Mouse (Mus musculus) heart, embryonic 12.5 days (tissue): ENCODE results near the gene Tedc1. TPM values are rescaled to one million over a fixed set of nuclear protein-coding genes. Genes with fewer than 3 reads are reported as not detected.

Experiments used
- ATAC-seq: fragments of 200-750 bp; cut with Nextera tagmentation; 2 replicates; pipeline ENCODE4 v1.8.0; 2017; ENCODE audit warnings: moderate TSS enrichment, moderate library complexity; ENCODE audit not compliant: insufficient number of reproducible peaks, low FRiP score
- H3K27ac ChIP-seq: fragments of 300-500 bp; sonication (generic); 2 replicates; pipeline ENCODE4 v1.5.1; 2016; ENCODE audit warnings: mild to moderate bottlenecking, moderate library complexity; ENCODE audit not compliant: poor library complexity, severe bottlenecking
- H3K27me3 ChIP-seq: fragments of 300-500 bp; sonication (generic); replicated peaks from 2 replicates; pipeline ENCODE4 v1.6.1; 2016; ENCODE audit warnings: mild to moderate bottlenecking, moderate library complexity
- H3K36me3 ChIP-seq: fragments of 300-500 bp; sonication (generic); 2 replicates; pipeline ENCODE4 v1.6.1; 2016; ENCODE audit warnings: mild to moderate bottlenecking, moderate library complexity
- H3K4me1 ChIP-seq: fragments of 300-500 bp; sonication (generic); replicated peaks from 2 replicates; pipeline ENCODE4 v1.6.1; 2016; ENCODE audit warnings: mild to moderate bottlenecking
- H3K4me2 ChIP-seq: fragments of 300-500 bp; sonication (generic); 2 replicates; pipeline ENCODE4 v1.6.1; 2016; ENCODE audit warnings: mild to moderate bottlenecking, moderate library complexity
- H3K4me3 ChIP-seq: fragments of 300-500 bp; sonication (generic); 2 replicates; pipeline ENCODE4 v1.5.1; 2016; ENCODE audit warnings: mild to moderate bottlenecking
- H3K9ac ChIP-seq: fragments of 300-500 bp; sonication (generic); 2 replicates; pipeline ENCODE4 v1.6.1; 2016; ENCODE audit warnings: mild to moderate bottlenecking, moderate library complexity
- H3K9me3 ChIP-seq: fragments of 300-500 bp; sonication (generic); replicated peaks from 2 replicates; pipeline ENCODE4 v1.6.1; 2016; ENCODE audit warnings: mild to moderate bottlenecking, moderate library complexity
- WGBS: fragments of 180-500 bp; shearing (Covaris S2); methylation state at CpG from one replicate; pipeline ENCODE4 v1.1.7; 2016; 5-methylcytosine and 5-hydroxymethylcytosine counted together
- polyA plus RNA-seq: library from polyadenylated mRNA; unstranded; fragments of >200 nt; fragmentation: Nextera tagmentation; extraction: Ambion mirVana; gene quantifications from 2 replicates; pipeline ENCODE4 v1.2.1, GENCODE M21; 2016

Tedc1 gene
- polyA plus RNA-seq, 1 experiment from 2014 or later = 26.9 TPM

GRCm38 (mm10) chr12:113140616-113141411, 15.4 kb upstream of the Tedc1 start:
- H3K9ac ChIP-seq = peak overlapping the region; percentile 94
- no peaks in the 10 kb centered on the region for H3K9me3 ChIP-seq
- ATAC-seq = peak; percentile 1; the same call in 1 of the 2 replicates
- H3K36me3 ChIP-seq = peaks cover 46% of the 10 kb centered on the region
- peak overlapping the region; percentile 83 for H3K4me2 ChIP-seq
- peak overlapping the region; percentile 80 for H3K4me3 ChIP-seq
- H3K4me1 ChIP-seq = peaks cover 76% of the 10 kb centered on the region
- H3K27ac ChIP-seq = peak overlapping the region; percentile 97
- WGBS = 1% methylated on average over 49 of the region's 49 CpGs
- H3K27me3 ChIP-seq = no peaks in the 10 kb centered on the region

- Histone ChIP-seq H3K9ac (peak overlapping the region; percentile 94), H3K27me3 (no peaks in the 10 kb centered on the region)
Observed at GRCm38 (mm10) chr12:113141531-113141973, 14.7 kb upstream of the Tedc1 start.

GRCm38 (mm10) chr12:113142021-113142975, 13.9 kb upstream of the Tedc1 start:
- peak overlapping the region; percentile 83 for H3K4me2 ChIP-seq
- H3K4me3 ChIP-seq = peak overlapping the region; percentile 80
- WGBS = 7% methylated on average over 15 of the region's 15 CpGs
- H3K9me3 ChIP-seq = no peaks in the 10 kb centered on the region
- no peaks in the 10 kb centered on the region for H3K27me3 ChIP-seq
- peak; percentile 49 for ATAC-seq
- peak overlapping the region; percentile 97 for H3K27ac ChIP-seq
- peaks cover 35% of the 10 kb centered on the region for H3K36me3 ChIP-seq
- peaks cover 76% of the 10 kb centered on the region for H3K4me1 ChIP-seq
- H3K9ac ChIP-seq = peak overlapping the region; percentile 94

More at GRCm38 (mm10) chr12:113141531-113141973, 14.7 kb upstream of the Tedc1 start:
- Histone ChIP-seq H3K4me1 (peaks cover 76% of the 10 kb centered on the region), H3K36me3 (peaks cover 41% of the 10 kb centered on the region), H3K27ac (peak overlapping the region; percentile 97), H3K4me2 (peak overlapping the region; percentile 83), H3K9me3 (no peaks in the 10 kb centered on the region), H3K4me3 (peak overlapping the region; percentile 80)
- 18% methylated on average over 8 of the region's 8 CpGs for WGBS
- no peak for ATAC-seq

GRCm38 (mm10) chr12:113143164-113143563, 13.1 kb upstream of the Tedc1 start:
- peaks cover 31% of the 10 kb centered on the region for H3K36me3 ChIP-seq
- peak overlapping the region; percentile 94 for H3K9ac ChIP-seq
- H3K27ac ChIP-seq = peak overlapping the region; percentile 97
- 37% methylated on average over 7 of the region's 7 CpGs for WGBS
- H3K4me2 ChIP-seq = peak overlapping the region; percentile 83
- no peak for ATAC-seq
- H3K4me3 ChIP-seq = peak overlapping the region; percentile 80
- peaks cover 76% of the 10 kb centered on the region for H3K4me1 ChIP-seq
- H3K27me3 ChIP-seq = no peaks in the 10 kb centered on the region
- no peaks in the 10 kb centered on the region for H3K9me3 ChIP-seq

GRCm38 (mm10) chr12:113144001-113144756, 12.0 kb upstream of the Tedc1 start:
- Histone ChIP-seq H3K4me3 (peak overlapping the region; percentile 9; the same call in 1 of the 2 replicates), H3K36me3 (peaks cover 31% of the 10 kb centered on the region), H3K27me3 (no peaks in the 10 kb centered on the region), H3K4me1 (peaks cover 76% of the 10 kb centered on the region), H3K4me2 (peak overlapping the region; percentile 83), H3K9ac (peak overlapping the region; percentile 94), H3K27ac (peak overlapping the region; percentile 97), H3K9me3 (no peaks in the 10 kb centered on the region)
- WGBS = 74% methylated on average over 20 of the region's 20 CpGs
- ATAC-seq = no peak

- Histone ChIP-seq H3K36me3 (peaks cover 31% of the 10 kb centered on the region), H3K9ac (peak overlapping the region; percentile 22; the same call in 1 of the 2 replicates), H3K4me2 (peak overlapping the region; percentile 14; the same call in 1 of the 2 replicates), H3K27me3 (no peaks in the 10 kb centered on the region), H3K4me1 (peaks cover 74% of the 10 kb centered on the region), H3K9me3 (no peaks in the 10 kb centered on the region), H3K4me3 (no peak overlapping the region), H3K27ac (peak overlapping the region; percentile 97)
- WGBS = 86% methylated on average over 16 of the region's 16 CpGs
- ATAC-seq = no peak
Observed at GRCm38 (mm10) chr12:113144886-113145285, 11.3 kb upstream of the Tedc1 start.

GRCm38 (mm10) chr12:113145591-113145990, 10.6 kb upstream of the Tedc1 start:
- no peak for ATAC-seq
- Histone ChIP-seq H3K9me3 (no peaks in the 10 kb centered on the region), H3K27ac (peak overlapping the region; percentile 97), H3K4me2 (no peak overlapping the region), H3K36me3 (peaks cover 31% of the 10 kb centered on the region), H3K4me1 (peaks cover 81% of the 10 kb centered on the region), H3K9ac (no peak overlapping the region), H3K27me3 (no peaks in the 10 kb centered on the region), H3K4me3 (no peak overlapping the region)
- WGBS = 75% methylated on average over 5 of the region's 5 CpGs

- Histone ChIP-seq H3K4me1 (peaks cover 89% of the 10 kb centered on the region), H3K9me3 (no peaks in the 10 kb centered on the region), H3K4me2 (peak within 1 kb of the TSS; percentile 51), H3K27ac (peak within 1 kb of the TSS; percentile 97), H3K4me3 (peak within 1 kb of the TSS; percentile 10), H3K36me3 (peaks cover 31% of the 10 kb centered on the region), H3K27me3 (no peaks in the 10 kb centered on the region), H3K9ac (peak within 1 kb of the TSS; percentile 22)
- WGBS = 11% methylated on average over 45 of the region's 45 CpGs
- peak; percentile 5 for ATAC-seq
Observed at GRCm38 (mm10) chr12:113146112-113147057, 9.8 kb upstream of the Tedc1 start, which contains the start of gene Crip1. Gene Crip1 (plus strand): TSS chr12:113146316.

GRCm38 (mm10) chr12:113147481-113147880, 8.7 kb upstream of the Tedc1 start:
- Histone ChIP-seq H3K4me2 (no peak overlapping the region), H3K9me3 (no peaks in the 10 kb centered on the region), H3K4me1 (peaks cover 93% of the 10 kb centered on the region), H3K27ac (peak overlapping the region; percentile 63; the same call in 1 of the 2 replicates), H3K36me3 (peaks cover 31% of the 10 kb centered on the region), H3K27me3 (no peaks in the 10 kb centered on the region), H3K4me3 (no peak overlapping the region), H3K9ac (no peak overlapping the region)
- WGBS = 69% methylated on average over 8 of the region's 8 CpGs
- no peak for ATAC-seq
